Mouse (Mus musculus) CH12.LX (cell line): ENCODE results near the gene Exoc6b.

Experiments used
- CTCF ChIP-seq, 2 experiments: IDR thresholded peaks in 1 of 2; conservative IDR thresholded peaks in 1 of 2; 2 replicates each; pipeline ENCODE4 v1.5.1; 2011 to 2012; ENCODE audit warnings: low read depth in 2 of 2, low read length in 2 of 2, improper control_type of control experiment in 1 of 2, inconsistent platforms in 1 of 2, mild to moderate bottlenecking in 1 of 2, moderate library complexity in 1 of 2
- E2F4 ChIP-seq: IDR thresholded peaks from 2 replicates; pipeline ENCODE4 v1.6.1; 2011; ENCODE audit warnings: low read depth, low read length, improper control_type of control experiment; ENCODE audit not compliant: insufficient replicate concordance
- EP300 ChIP-seq: IDR thresholded peaks from 2 replicates; pipeline ENCODE4 v1.6.1; 2011; ENCODE audit warnings: low read length, improper control_type of control experiment
- MXI1 ChIP-seq: IDR thresholded peaks from 2 replicates; pipeline ENCODE4 v1.6.1; 2011; ENCODE audit warnings: mild to moderate bottlenecking, low read depth, low read length, improper control_type of control experiment
- POLR2A ChIP-seq: IDR thresholded peaks from 2 replicates; pipeline ENCODE4 v1.6.1; 2011; ENCODE audit warnings: low read depth, mild to moderate bottlenecking, improper control_type of control experiment, low read length

DNA sequence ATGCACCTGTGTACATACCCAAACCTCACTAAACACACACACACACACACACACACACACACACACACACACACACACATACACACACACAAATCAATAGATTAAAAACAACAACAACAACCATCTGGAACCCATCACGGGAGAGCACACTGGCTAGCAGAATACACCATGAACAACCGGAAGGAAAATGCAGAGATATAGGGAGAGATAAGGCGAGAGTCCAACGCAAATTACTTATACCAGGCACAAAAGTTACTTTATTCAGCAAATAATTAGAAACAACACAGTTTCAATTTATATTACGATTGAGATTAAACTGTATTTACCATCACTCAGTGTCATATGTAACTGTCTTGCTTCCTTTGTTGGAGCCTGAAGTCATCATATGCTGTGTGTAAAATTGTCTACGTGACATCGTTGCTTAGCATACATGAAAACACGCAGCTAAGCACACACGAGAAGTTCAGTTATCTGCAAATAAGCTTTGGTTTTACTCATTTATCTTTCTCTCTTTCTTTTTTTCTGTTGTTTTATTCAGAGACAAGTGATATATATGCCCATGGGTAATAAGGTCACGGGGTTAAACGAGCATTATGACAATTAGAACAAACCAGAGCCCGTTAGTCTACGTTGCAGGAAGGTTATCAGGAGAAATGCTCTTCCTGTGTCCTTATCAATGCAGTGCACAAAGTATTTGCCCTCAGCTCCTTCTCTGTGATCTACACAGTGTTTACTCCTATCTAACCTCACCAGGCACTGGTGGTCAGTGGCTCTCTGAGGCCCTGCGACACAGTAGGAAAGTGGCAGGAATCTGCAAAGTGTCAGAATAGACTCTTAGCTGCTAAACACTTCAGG, 186.4 kb downstream of the Exoc6b start:
- TF ChIP-seq EP300 (no peak), POLR2A (no peak), MXI1 (no peak), E2F4 (no peak), CTCF (conservative IDR thresholded peaks at IDR 0.05 in 1 of 2, IDR thresholded peaks at IDR 0.05 in 1 of 2; ENCODE audit: low read depth in 2 of 2, low read length in 2 of 2) (no peak)
